25 mouse cellular contexts compared by ENCODE assay signal in genomic region chr11:34492223-34492622, GRCm38 (mm10).
A peak's percentile ranks its signal among the peaks of the same experiment; 100 is the strongest.
DNase-seq lines count a peak whose midpoint lies in the region; ATAC-seq lines count a peak whose summit lies in the region.
"Had no signal": no experiment of that assay in that cellular context is flagged by ENCODE, and none has a peak within 500 bp of the region (broad histone marks: within the 10 kb centered on the region; RNA-seq: fewer than 3 reads in every experiment).

No protein-coding gene starts in this region.

- no peaks in the 10 kb centered on the region for H3K4me1 ChIP-seq in liver, embryonic 12.5 days
- H3K4me1 ChIP-seq: embryonic facial prominence, embryonic 13.5 days; embryonic facial prominence, embryonic 15.5 days; forebrain, embryonic 10.5 days; forebrain, embryonic 12.5 days had no signal

- WGBS in liver, embryonic 12.5 days (ENCODE audit: insufficient replicate concordance), result 39% methylated on average over 2 of the region's 2 CpGs

- no peaks in the 10 kb centered on the region for H3K27me3 ChIP-seq in liver, embryonic 12.5 days (replicated peaks)
- H3K27me3 ChIP-seq: embryonic facial prominence, embryonic 13.5 days; embryonic facial prominence, embryonic 15.5 days; forebrain, embryonic 12.5 days had no signal

- no peak overlapping the region for H3K4me3 ChIP-seq in liver, embryonic 12.5 days
- H3K4me3 ChIP-seq: embryonic facial prominence, embryonic 13.5 days; embryonic facial prominence, embryonic 15.5 days; erythroblast, embryonic 14.5 days; forebrain, embryonic 10.5 days; forebrain, embryonic 12.5 days had no signal

- intact Hi-C loops in left cerebral cortex, postnatal 4 days (cut with DNase I), result no loop called here

- no peak overlapping the region for H3K27ac ChIP-seq in liver, embryonic 12.5 days
- H3K27ac ChIP-seq: embryonic facial prominence, embryonic 13.5 days; embryonic facial prominence, embryonic 15.5 days; forebrain, embryonic 10.5 days; forebrain, embryonic 12.5 days had no signal

- H3K9me3 ChIP-seq in liver, embryonic 12.5 days (replicated peaks), result no peaks in the 10 kb centered on the region
- H3K9me3 ChIP-seq: embryonic facial prominence, embryonic 13.5 days; embryonic facial prominence, embryonic 15.5 days; forebrain, embryonic 10.5 days; forebrain, embryonic 12.5 days had no signal

- no peak overlapping the region for H3K4me2 ChIP-seq in liver, embryonic 12.5 days
- H3K4me2 ChIP-seq: embryonic facial prominence, embryonic 13.5 days; embryonic facial prominence, embryonic 15.5 days; forebrain, embryonic 12.5 days had no signal

- DNase-seq in liver, result no peak
- DNase-seq in MEL-GATA-1-ER (ENCODE audit: extremely low read depth, low read depth), result peak; percentile 10
- no peak for DNase-seq in left cerebral cortex, postnatal 4 days
- DNase-seq in right cerebral cortex, postnatal 14 days, result no peak
- no peak for DNase-seq in spleen, adult 12 weeks (ENCODE audit: low spot score)
- DNase-seq: adrenal gland, adult 2 months; adrenal gland, postnatal 10 days; adrenal gland, postnatal 25 days; cerebellum, adult 11 months; cerebellum, adult 18-20 months; cerebellum, adult 8-10 months; cerebellum, adult 9-11 months; cerebellum, postnatal 14 days; cerebellum, postnatal 36 days; embryo, embryonic 11 days had no signal

- ATAC-seq in liver, embryonic 12.5 days, result peak; percentile 52; the same call in 1 of the 2 replicates
- 0 out of 2 replicates have a peak, but pooled peaks have one; percentile 43 for ATAC-seq in megakaryocyte, adult 5-6 weeks (ENCODE audit: poor library complexity, severe bottlenecking)
- peak; percentile 84 for ATAC-seq in megakaryocyte-erythroid progenitor cell, adult 5-6 weeks (replicated peaks; ENCODE audit: low FRiP score, low TSS enrichment, poor library complexity, severe bottlenecking)
- ATAC-seq: forebrain, embryonic 14.5 days; forebrain, embryonic 16.5 days had no signal

- H3K9ac ChIP-seq in liver, embryonic 12.5 days, result no peak overlapping the region
- H3K9ac ChIP-seq: embryonic facial prominence, embryonic 13.5 days; embryonic facial prominence, embryonic 15.5 days; forebrain, embryonic 12.5 days had no signal

- H3K36me3 ChIP-seq in liver, embryonic 12.5 days, result no peaks in the 10 kb centered on the region
- H3K36me3 ChIP-seq: embryonic facial prominence, embryonic 13.5 days; embryonic facial prominence, embryonic 15.5 days; forebrain, embryonic 10.5 days; forebrain, embryonic 12.5 days had no signal
